In genomic region chr11:98940776-98941175, GRCm38 (mm10) we compare ENCODE assay signal across 8 mouse cellular contexts. TPM values are rescaled to one million over a fixed set of nuclear protein-coding genes. Genes with fewer than 3 reads are reported as not detected.
A peak's percentile ranks its signal among the peaks of the same experiment; 100 is the strongest.
DNase-seq lines count a peak whose midpoint lies in the region; ATAC-seq and TF ChIP-seq lines count a peak whose summit lies in the region.

No protein-coding gene starts in this region.

- no peaks in the 10 kb centered on the region for H3K9me3 ChIP-seq in heart, embryonic 13.5 days
- no peaks in the 10 kb centered on the region for H3K9me3 ChIP-seq in liver, embryonic 13.5 days (replicated peaks)
- H3K9me3 ChIP-seq in stomach, postnatal 0 days (ENCODE audit: control insufficient read depth, low read length): no peaks in the 10 kb centered on the region

- WGBS in kidney, adult 2 months: 16% methylated on average over 3 of the region's 3 CpGs
- 40% methylated on average over 3 of the region's 3 CpGs for WGBS in heart, embryonic 13.5 days
- 45% methylated on average over 3 of the region's 3 CpGs for WGBS in liver, embryonic 13.5 days (ENCODE audit: insufficient replicate concordance)
- 25% methylated on average over 3 of the region's 3 CpGs for WGBS in stomach, postnatal 0 days

- H3K27me3 ChIP-seq in kidney, adult 2 months (replicated peaks; ENCODE audit: control insufficient read depth, insufficient read depth, low read length): no peaks in the 10 kb centered on the region
- H3K27me3 ChIP-seq in heart, embryonic 13.5 days (replicated peaks): no peaks in the 10 kb centered on the region
- H3K27me3 ChIP-seq in liver, embryonic 13.5 days: peaks cover 54% of the 10 kb centered on the region
- no peaks in the 10 kb centered on the region for H3K27me3 ChIP-seq in stomach, postnatal 0 days (ENCODE audit: control insufficient read depth, insufficient read depth, low read length)

- peak overlapping the region; percentile 52; the same call in 1 of the 2 replicates for H3K4me3 ChIP-seq in kidney, adult 2 months (ENCODE audit: insufficient read depth, low read depth, low read length)
- H3K4me3 ChIP-seq in bone marrow macrophage, adult 2 months (ENCODE audit: insufficient read depth, low read length): peak overlapping the region; percentile 58
- peak overlapping the region; percentile 89 for H3K4me3 ChIP-seq in heart, embryonic 13.5 days
- H3K4me3 ChIP-seq in liver, embryonic 13.5 days (replicated peaks): peak overlapping the region; percentile 58
- peak overlapping the region; percentile 81 for H3K4me3 ChIP-seq in stomach, postnatal 0 days (ENCODE audit: low read depth, low read length)

- H3K27ac ChIP-seq in kidney, adult 2 months (ENCODE audit: insufficient read depth, low read depth, low read length): peak overlapping the region; percentile 97
- peak overlapping the region; percentile 95 for H3K27ac ChIP-seq in bone marrow macrophage, adult 2 months (ENCODE audit: insufficient read depth, low read depth, low read length)
- H3K27ac ChIP-seq in heart, embryonic 13.5 days (replicated peaks): peak overlapping the region; percentile 99
- no peak overlapping the region for H3K27ac ChIP-seq in liver, embryonic 13.5 days
- H3K27ac ChIP-seq in stomach, postnatal 0 days (replicated peaks): peak overlapping the region; percentile 98

- intact Hi-C loops in left cerebral cortex, postnatal 14 days (cut with DNase I): no loop called here

- TF ChIP-seq CTCF in kidney, adult 2 months (conservative IDR thresholded peaks at IDR 0.05; ENCODE audit: insufficient read depth, insufficient read length, low read depth, low read length): no peak
- TF ChIP-seq CTCF in bone marrow macrophage, adult 2 months (IDR thresholded peaks at IDR 0.05; ENCODE audit: low read depth, low read length): no peak
- TF ChIP-seq CTCF in stomach, postnatal 0 days (IDR thresholded peaks at IDR 0.05; ENCODE audit: low read depth): no peak

- peak overlapping the region; percentile 91 for H3K9ac ChIP-seq in heart, embryonic 13.5 days
- peak overlapping the region; percentile 63 for H3K9ac ChIP-seq in liver, embryonic 13.5 days
- peak overlapping the region; percentile 43 for H3K9ac ChIP-seq in stomach, postnatal 0 days (ENCODE audit: low read length)

- DNase-seq in kidney, adult 2 months: peak; percentile 4
- DNase-seq in kidney, adult 8-10 months: no peak
- no peak for DNase-seq in liver, embryonic 13.5 days
- peak; percentile 27 for DNase-seq in stomach, postnatal 0 days (ENCODE audit: low spot score)
- DNase-seq in urinary bladder, postnatal 14 days (ENCODE audit: low spot score): no peak
- DNase-seq in left cerebral cortex, postnatal 14 days (ENCODE audit: low spot score in 2 of 2): no peak

- H3K36me3 ChIP-seq in kidney, adult 2 months (ENCODE audit: control insufficient read depth, insufficient read depth, low read length): no peaks in the 10 kb centered on the region
- H3K36me3 ChIP-seq in heart, embryonic 13.5 days: no peaks in the 10 kb centered on the region
- H3K36me3 ChIP-seq in liver, embryonic 13.5 days: no peaks in the 10 kb centered on the region
- H3K36me3 ChIP-seq in stomach, postnatal 0 days (ENCODE audit: control insufficient read depth, insufficient read depth, low read length): no peaks in the 10 kb centered on the region

- no peak for TF ChIP-seq EP300 in stomach, postnatal 0 days (optimal IDR thresholded peaks at IDR 0.05)

- peaks cover 70% of the 10 kb centered on the region for H3K4me1 ChIP-seq in kidney, adult 2 months (ENCODE audit: control insufficient read depth, insufficient read depth, low read length)
- H3K4me1 ChIP-seq in bone marrow macrophage, adult 2 months (ENCODE audit: control insufficient read depth, insufficient read depth, low read length): peaks cover 58% of the 10 kb centered on the region
- H3K4me1 ChIP-seq in heart, embryonic 13.5 days: peaks cover 91% of the 10 kb centered on the region
- H3K4me1 ChIP-seq in liver, embryonic 13.5 days (replicated peaks): peaks cover 99% of the 10 kb centered on the region
- peaks cover 47% of the 10 kb centered on the region for H3K4me1 ChIP-seq in stomach, postnatal 0 days (replicated peaks; ENCODE audit: control insufficient read depth, insufficient read depth)

- ATAC-seq in heart, embryonic 13.5 days (ENCODE audit: extremely low read depth, insufficient number of reproducible peaks, low FRiP score, low TSS enrichment): no peak
- no peak for ATAC-seq in liver, embryonic 13.5 days (ENCODE audit: low read depth)
- ATAC-seq in stomach, postnatal 0 days (ENCODE audit: low FRiP score, low TSS enrichment): no peak

- TF ChIP-seq POLR2A in kidney, adult 2 months (IDR thresholded peaks at IDR 0.05; ENCODE audit: low read depth, low read length): no peak
- TF ChIP-seq POLR2A in bone marrow macrophage, adult 2 months (IDR thresholded peaks at IDR 0.05; ENCODE audit: borderline replicate concordance, low read depth, low read length): no peak

- H3K4me2 ChIP-seq in heart, embryonic 13.5 days: peak overlapping the region; percentile 79
- H3K4me2 ChIP-seq in liver, embryonic 13.5 days: peak overlapping the region; percentile 89
- H3K4me2 ChIP-seq in stomach, postnatal 0 days (replicated peaks; ENCODE audit: low read depth): peak overlapping the region; percentile 93

RNA-seq across cellular contexts. Expression of gene Rara, which starts 13.2 kb away (rescaled TPM):
- 18.0 and 19.6 TPM in 2 replicates for polyA plus RNA-seq in kidney, adult 2 months (2012; rRNA removed)
- 24.0 and 25.9 TPM in 2 replicates for polyA plus RNA-seq in bone marrow macrophage, adult 2 months (2012; ENCODE audit: insufficient read depth, insufficient read length, missing spikeins)
- polyA plus RNA-seq in heart, embryonic 13.5 days (2015; fragmentation: Nextera tagmentation; extraction: Ambion mirVana): 27.9 and 28.3 TPM in 2 replicates
- polyA plus RNA-seq in liver, embryonic 13.5 days (2015; fragmentation: Nextera tagmentation; extraction: Ambion mirVana): 3.4 and 3.8 TPM in 2 replicates
- polyA plus RNA-seq in stomach, postnatal 0 days (2015; fragmentation: Nextera tagmentation; extraction: Ambion mirVana): 20.1 and 25.9 TPM in 2 replicates
- 10 to 100 TPM; 14.6 to 15.1 TPM for total RNA-seq in left cerebral cortex, postnatal 14 days (2021)

RNA-seq across cellular contexts. Expression of gene Cdc6, which starts 33.2 kb away (rescaled TPM):
- 0.11 and 0.14 TPM in 2 replicates for polyA plus RNA-seq in kidney, adult 2 months (2012; rRNA removed)
- 4.8 and 6.9 TPM in 2 replicates for polyA plus RNA-seq in bone marrow macrophage, adult 2 months (2012; ENCODE audit: insufficient read depth, insufficient read length, missing spikeins)
- 21.1 and 22.9 TPM in 2 replicates for polyA plus RNA-seq in heart, embryonic 13.5 days (2015; fragmentation: Nextera tagmentation; extraction: Ambion mirVana)
- polyA plus RNA-seq in liver, embryonic 13.5 days (2015; fragmentation: Nextera tagmentation; extraction: Ambion mirVana): 69.1 and 79.8 TPM in 2 replicates
- 6.6 and 7.0 TPM in 2 replicates for polyA plus RNA-seq in stomach, postnatal 0 days (2015; fragmentation: Nextera tagmentation; extraction: Ambion mirVana)
- total RNA-seq in left cerebral cortex, postnatal 14 days (2021): under 1 TPM; 0.47 to 0.57 TPM

RNA-seq across cellular contexts. Expression of gene Gjd3, which starts 42.0 kb away (rescaled TPM):
- polyA plus RNA-seq in kidney, adult 2 months (2012; rRNA removed): 0.34 and 0.57 TPM in 2 replicates
- polyA plus RNA-seq in bone marrow macrophage, adult 2 months (2012; ENCODE audit: insufficient read depth, insufficient read length, missing spikeins): not detected in 2 replicates
- 1.3 and 3.3 TPM in 2 replicates for polyA plus RNA-seq in heart, embryonic 13.5 days (2015; fragmentation: Nextera tagmentation; extraction: Ambion mirVana)
- polyA plus RNA-seq in liver, embryonic 13.5 days (2015; fragmentation: Nextera tagmentation; extraction: Ambion mirVana): not detected in 2 replicates
- polyA plus RNA-seq in stomach, postnatal 0 days (2015; fragmentation: Nextera tagmentation; extraction: Ambion mirVana): 1.9 and 2.1 TPM in 2 replicates
- total RNA-seq in left cerebral cortex, postnatal 14 days (2021): 1 to 10 TPM; 2.8 to 3.1 TPM

Comparison
In these comparisons a context has a peak if more than half of its experiments do, and no peak if none do; other contexts are left out.
1. DNase-seq: peak in kidney, adult 2 months (single experiment) and stomach, postnatal 0 days (single experiment); none in kidney, adult 8-10 months (0 of 2), liver, embryonic 13.5 days (single experiment), urinary bladder, postnatal 14 days (single experiment) and left cerebral cortex, postnatal 14 days (0 of 2).
2. Peak in every context shown above with its lines, with median percentiles within 50 percentile points of each other: H3K4me3 ChIP-seq, H3K4me2 ChIP-seq and H3K9ac ChIP-seq.